Comparison of ENCODE assay signal across 9 mouse cellular contexts in the genomic region with DNA sequence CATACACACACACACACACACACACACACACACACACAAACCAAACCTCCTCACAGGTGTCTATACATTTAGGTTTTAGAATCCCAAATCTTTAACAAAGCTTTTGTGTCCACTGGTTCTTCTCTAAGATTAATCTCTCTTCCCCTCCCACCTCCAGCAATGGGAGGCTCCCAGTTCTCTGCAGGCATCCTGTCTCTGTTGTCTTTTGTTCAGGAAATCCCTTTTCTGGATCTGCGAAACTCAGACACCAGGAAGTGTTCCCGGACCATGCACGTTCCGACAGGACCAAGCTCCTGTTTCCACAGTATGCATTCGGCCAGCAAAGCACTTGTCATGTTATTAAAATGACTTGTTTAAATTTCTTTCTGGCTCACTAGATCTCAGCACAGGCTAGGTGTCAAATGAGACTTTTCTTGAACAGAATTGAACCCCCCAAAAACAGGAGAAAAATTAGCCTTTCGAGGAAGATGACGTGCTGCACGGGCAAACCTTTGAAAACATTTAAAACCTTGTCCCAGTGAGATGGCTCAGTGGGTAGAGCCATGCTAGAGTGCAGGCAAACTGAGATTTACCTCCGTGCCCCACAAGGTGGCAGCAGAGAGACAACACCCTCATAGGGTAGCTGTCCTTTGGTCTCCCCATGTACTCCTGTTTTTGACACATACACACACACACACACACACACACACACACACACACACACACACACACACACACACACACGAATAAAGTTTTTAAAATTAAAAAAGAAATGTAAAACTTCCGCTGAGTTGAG. TPM values are rescaled to one million over a fixed set of nuclear protein-coding genes. Genes with fewer than 3 reads are reported as not detected.
A peak's percentile ranks its signal among the peaks of the same experiment; 100 is the strongest.
DNase-seq lines count a peak whose midpoint lies in the region; ATAC-seq lines count a peak whose summit lies in the region.
"Had no signal": no experiment of that assay in that cellular context is flagged by ENCODE, and none has a peak within 500 bp of the region (broad histone marks: within the 10 kb centered on the region; RNA-seq: fewer than 3 reads in every experiment).

No protein-coding gene starts in this region.

- H3K4me3 ChIP-seq in limb, embryonic 11.5 days (ENCODE audit: low read depth, low read length): no peak overlapping the region
- H3K4me3 ChIP-seq in forebrain, embryonic 12.5 days (replicated peaks): no peak overlapping the region
- H3K4me3 ChIP-seq: midbrain, embryonic 12.5 days had no signal

- H3K4me1 ChIP-seq in limb, embryonic 11.5 days (ENCODE audit: control insufficient read depth, insufficient read depth, low read length): 0 out of 2 replicates have a peak, but pooled peaks cover 3% of the 10 kb centered on the region
- no peaks in the 10 kb centered on the region for H3K4me1 ChIP-seq in forebrain, embryonic 12.5 days
- H3K4me1 ChIP-seq: midbrain, embryonic 12.5 days had no signal

- H3K9ac ChIP-seq in limb, embryonic 11.5 days (ENCODE audit: low read length): no peak overlapping the region
- no peak overlapping the region for H3K9ac ChIP-seq in forebrain, embryonic 12.5 days
- H3K9ac ChIP-seq: midbrain, embryonic 12.5 days had no signal

- no peaks in the 10 kb centered on the region for H3K36me3 ChIP-seq in limb, embryonic 11.5 days (ENCODE audit: control insufficient read depth, insufficient read depth, low read length)
- H3K36me3 ChIP-seq in forebrain, embryonic 12.5 days (replicated peaks): no peaks in the 10 kb centered on the region
- H3K36me3 ChIP-seq: midbrain, embryonic 12.5 days had no signal

- no peaks in the 10 kb centered on the region for H3K27me3 ChIP-seq in limb, embryonic 11.5 days (ENCODE audit: control insufficient read depth, insufficient read depth, low read length)
- no peaks in the 10 kb centered on the region for H3K27me3 ChIP-seq in forebrain, embryonic 12.5 days
- H3K27me3 ChIP-seq: midbrain, embryonic 12.5 days had no signal

- no peak overlapping the region for H3K4me2 ChIP-seq in limb, embryonic 11.5 days (ENCODE audit: low read depth, severe bottlenecking)
- no peak overlapping the region for H3K4me2 ChIP-seq in forebrain, embryonic 12.5 days
- H3K4me2 ChIP-seq: midbrain, embryonic 12.5 days had no signal

- no peaks in the 10 kb centered on the region for H3K9me3 ChIP-seq in limb, embryonic 11.5 days (ENCODE audit: control insufficient read depth, low read length)
- H3K9me3 ChIP-seq in forebrain, embryonic 12.5 days: no peaks in the 10 kb centered on the region
- H3K9me3 ChIP-seq: midbrain, embryonic 12.5 days had no signal

- ATAC-seq in limb, embryonic 11.5 days (ENCODE audit: insufficient number of reproducible peaks, low FRiP score, low TSS enrichment, low read depth): no peak
- ATAC-seq in forebrain, embryonic 12.5 days (ENCODE audit: low FRiP score): no peak

- 65% methylated on average over 11 of the region's 11 CpGs for WGBS in limb, embryonic 11.5 days
- WGBS in forebrain, embryonic 12.5 days: 56% methylated on average over 11 of the region's 11 CpGs

- no peak overlapping the region for H3K27ac ChIP-seq in limb, embryonic 11.5 days (replicated peaks; ENCODE audit: low read depth, low read length)
- no peak overlapping the region for H3K27ac ChIP-seq in forebrain, embryonic 12.5 days
- H3K27ac ChIP-seq: midbrain, embryonic 12.5 days had no signal

- peak; percentile 39 to 66 for DNase-seq in left cerebral cortex, adult 18-20 months (ENCODE audit: low spot score in 2 of 2)
- DNase-seq in left cerebral cortex, adult 11 months (ENCODE audit: low spot score): no peak
- DNase-seq in MEL-GATA-1-ER (ENCODE audit: extremely low read depth, low read depth): peak; percentile 18
- DNase-seq in c-Kit-negative CD71-positive TER-119-positive erythroid progenitor cells, embryonic 14.5 days (ENCODE audit: low read depth, low spot score): peak; percentile 2
- peak; percentile 48 to 50 for DNase-seq in heart, adult 9 months (ENCODE audit: low spot score in 2 of 2)
- DNase-seq in limb, embryonic 11.5 days (ENCODE audit: low spot score): peak; percentile 71
- DNase-seq in retina, postnatal 1 day: peak; percentile 37

RNA-seq across cellular contexts. Expression of a gene that starts 13.4 kb away (rescaled TPM):
- total RNA-seq in left cerebral cortex, adult 18-20 months (2021): 10 to 100 TPM; 12.1 to 15.9 TPM
- polyA plus RNA-seq in limb, embryonic 11.5 days (2014; fragmentation: Nextera tagmentation; extraction: Ambion mirVana): 2.8 and 3.1 TPM in 2 replicates
- polyA plus RNA-seq in forebrain, embryonic 12.5 days (2016; fragmentation: Nextera tagmentation; extraction: Ambion mirVana): 11.0 and 15.9 TPM in 2 replicates

RNA-seq across cellular contexts. Expression of a gene that starts 18.7 kb away (rescaled TPM):
- total RNA-seq in left cerebral cortex, adult 18-20 months (2021): 1 to 10 TPM; 3.8 to 4.0 TPM
- polyA plus RNA-seq in limb, embryonic 11.5 days (2014; fragmentation: Nextera tagmentation; extraction: Ambion mirVana): 1.6 and 2.2 TPM in 2 replicates
- polyA plus RNA-seq in forebrain, embryonic 12.5 days (2016; fragmentation: Nextera tagmentation; extraction: Ambion mirVana): 0.67 TPM in 1 of 2 replicates, not detected in the other

RNA-seq across cellular contexts. Expression of a gene that starts 57.5 kb away (rescaled TPM):
- not detected for total RNA-seq in left cerebral cortex, adult 18-20 months (2021)
- polyA plus RNA-seq in limb, embryonic 11.5 days (2014; fragmentation: Nextera tagmentation; extraction: Ambion mirVana): 0.10 TPM in 1 of 2 replicates, not detected in the other
- 0.14 and 0.91 TPM in 2 replicates for polyA plus RNA-seq in forebrain, embryonic 12.5 days (2016; fragmentation: Nextera tagmentation; extraction: Ambion mirVana)
- polyA plus RNA-seq: midbrain, embryonic 12.5 days had no signal
